Mouse (Mus musculus): Measurements from ENCODE around the gene Fam163b.

DNA sequence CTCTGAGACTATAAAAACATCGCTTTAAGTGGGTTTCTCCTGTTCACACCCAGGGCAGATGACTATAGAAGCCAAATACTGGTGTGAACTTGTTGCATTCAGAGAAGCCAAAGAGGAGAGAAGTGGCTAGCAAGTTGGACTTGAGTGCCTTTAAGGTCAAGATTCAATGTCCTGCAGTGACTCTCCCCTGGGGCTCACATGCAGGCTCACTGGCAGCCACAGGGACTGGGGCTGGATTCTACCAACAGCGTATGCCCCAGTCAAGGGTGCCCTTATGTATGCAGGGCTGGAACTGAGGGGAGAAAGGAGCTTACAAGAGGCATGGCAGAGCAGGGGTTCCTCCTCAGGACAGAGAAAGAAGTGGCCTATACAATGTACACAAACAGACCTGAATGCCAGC is 22.5 kb downstream of the Fam163b start:
- TF ChIP-seq CTCF (IDR thresholded peaks at IDR 0.05; ENCODE audit: low read depth) (no peak), EP300 (optimal IDR thresholded peaks at IDR 0.05) (no peak)
